Mouse (Mus musculus) mouse trophoblast stem cell (cell line): ENCODE results near the gene Cavin1.

Experiments
- in situ Hi-C, 2 experiments: fragments of 300-500 bp; cut with MseI, MboI; formaldehyde crosslinking; loops; 2 replicates in 1 of 2; 3 replicates in 1 of 2; pipeline ENCODE4 v1.15.1; 2025

The Cavin1 gene

DNA sequence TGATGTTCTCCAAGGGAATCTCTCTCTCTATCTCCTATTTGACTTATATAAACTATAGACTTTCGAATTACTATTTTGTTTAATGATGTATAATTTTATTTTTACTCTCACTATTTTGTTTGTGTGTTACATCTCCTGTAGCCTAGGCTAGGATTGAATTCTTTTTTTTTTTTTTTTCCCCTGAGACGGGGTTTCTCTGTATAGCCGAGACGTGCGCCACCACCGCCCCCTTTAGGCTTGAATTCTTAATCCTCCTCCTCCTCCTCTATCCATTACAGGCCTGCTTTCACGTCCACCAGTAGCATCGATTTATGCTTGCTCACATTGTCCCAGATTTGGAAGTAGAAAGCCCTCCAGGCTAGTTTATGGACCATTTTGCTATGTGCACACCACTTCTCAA, 11.4 kb upstream of the Cavin1 start:
- in situ Hi-C loops = loop anchor here (5.0 kb wide), 2 partner anchors 75 to 85 kb away; no protein-coding TSS in a partner anchor

GRCm38 (mm10) chr11:100981236-100981635, 10.5 kb upstream of the Cavin1 start:
- in situ Hi-C loops = loop anchor here (5.0 kb wide), 2 partner anchors 76 to 86 kb away; no protein-coding TSS in a partner anchor

- in situ Hi-C loops = loop anchor here (5.0 kb wide), 2 partner anchors 77 to 87 kb away; no protein-coding TSS in a partner anchor
Observed at GRCm38 (mm10) chr11:100980438-100980837, 9.8 kb upstream of the Cavin1 start.

GRCm38 (mm10) chr11:100979887-100980286, 9.2 kb upstream of the Cavin1 start:
- in situ Hi-C loops = loop anchor here (5.0 kb wide), 2 partner anchors 77 to 87 kb away; no protein-coding TSS in a partner anchor

- in situ Hi-C loops = no loop called here
Observed at GRCm38 (mm10) chr11:100975241-100975640, 4.6 kb upstream of the Cavin1 start.

DNA sequence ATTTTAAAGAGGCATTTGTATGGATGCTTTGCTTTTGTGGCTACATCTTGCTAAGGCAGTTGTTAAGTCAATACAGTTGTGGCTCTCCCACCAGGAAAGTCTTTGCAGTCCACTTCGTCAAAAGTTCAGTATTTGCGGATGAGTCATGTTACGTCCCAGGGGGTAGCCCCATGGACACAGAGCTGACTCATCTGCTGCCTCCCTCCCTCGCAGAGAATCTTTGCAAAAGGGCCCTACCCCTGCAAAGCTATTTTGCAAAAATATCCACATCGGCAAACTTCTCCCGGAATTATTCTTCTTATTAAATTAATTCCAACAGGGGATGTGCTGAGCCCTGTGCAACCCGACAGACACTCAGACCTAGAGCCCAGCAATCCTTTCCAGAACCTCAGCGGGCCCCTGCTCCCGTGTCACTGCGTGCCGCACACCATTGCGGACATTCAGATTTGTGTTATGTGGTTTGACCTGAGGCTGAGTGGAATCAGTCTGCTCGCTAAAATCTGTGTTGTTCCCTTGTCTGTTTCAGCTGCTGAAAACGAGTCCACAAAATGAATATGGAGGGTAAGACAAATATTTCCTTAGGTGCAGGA, 3.8 kb upstream of the Cavin1 start:
- in situ Hi-C loops = no loop called here

DNA sequence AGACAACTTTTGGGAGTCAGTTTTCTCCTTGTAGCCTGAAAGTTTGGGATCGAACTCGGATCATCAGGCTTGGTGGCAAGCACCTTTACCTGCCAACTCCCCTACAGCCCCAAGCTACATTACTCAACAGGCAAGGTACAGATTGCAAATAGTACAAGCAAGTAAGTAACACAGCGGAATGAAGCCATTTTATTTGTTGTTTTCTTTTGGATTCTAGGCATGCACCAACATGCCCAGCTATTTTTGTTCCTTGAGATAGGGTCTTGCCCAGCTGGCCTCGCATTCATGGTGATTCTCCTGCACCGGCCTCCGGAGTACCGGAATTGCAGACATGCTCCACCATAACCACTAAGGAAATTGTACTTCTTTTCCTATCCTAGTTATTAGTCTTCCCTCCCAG, 2.6 kb upstream of the Cavin1 start:
- in situ Hi-C loops = no loop called here

DNA sequence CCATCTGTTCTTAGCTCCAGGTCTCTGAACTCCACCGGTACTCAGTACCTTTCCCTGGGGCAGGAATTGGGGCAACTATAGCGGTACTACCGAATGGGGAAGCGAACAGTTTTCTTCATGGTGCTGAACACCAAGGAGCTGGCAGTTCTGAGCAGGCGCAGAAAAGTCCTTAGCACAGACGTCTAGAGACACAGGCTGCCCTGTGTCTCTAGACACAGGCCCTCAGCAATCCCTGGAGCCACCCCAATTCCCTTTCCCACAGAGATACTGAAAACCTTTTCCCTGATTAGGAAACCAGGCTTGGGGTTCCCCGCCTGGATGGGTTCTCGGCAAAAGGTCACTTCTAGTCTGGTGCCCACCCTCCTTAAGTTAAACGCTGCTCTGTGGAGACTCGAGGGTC, 768 bp upstream of the Cavin1 start:
- in situ Hi-C loops = no loop called here

DNA sequence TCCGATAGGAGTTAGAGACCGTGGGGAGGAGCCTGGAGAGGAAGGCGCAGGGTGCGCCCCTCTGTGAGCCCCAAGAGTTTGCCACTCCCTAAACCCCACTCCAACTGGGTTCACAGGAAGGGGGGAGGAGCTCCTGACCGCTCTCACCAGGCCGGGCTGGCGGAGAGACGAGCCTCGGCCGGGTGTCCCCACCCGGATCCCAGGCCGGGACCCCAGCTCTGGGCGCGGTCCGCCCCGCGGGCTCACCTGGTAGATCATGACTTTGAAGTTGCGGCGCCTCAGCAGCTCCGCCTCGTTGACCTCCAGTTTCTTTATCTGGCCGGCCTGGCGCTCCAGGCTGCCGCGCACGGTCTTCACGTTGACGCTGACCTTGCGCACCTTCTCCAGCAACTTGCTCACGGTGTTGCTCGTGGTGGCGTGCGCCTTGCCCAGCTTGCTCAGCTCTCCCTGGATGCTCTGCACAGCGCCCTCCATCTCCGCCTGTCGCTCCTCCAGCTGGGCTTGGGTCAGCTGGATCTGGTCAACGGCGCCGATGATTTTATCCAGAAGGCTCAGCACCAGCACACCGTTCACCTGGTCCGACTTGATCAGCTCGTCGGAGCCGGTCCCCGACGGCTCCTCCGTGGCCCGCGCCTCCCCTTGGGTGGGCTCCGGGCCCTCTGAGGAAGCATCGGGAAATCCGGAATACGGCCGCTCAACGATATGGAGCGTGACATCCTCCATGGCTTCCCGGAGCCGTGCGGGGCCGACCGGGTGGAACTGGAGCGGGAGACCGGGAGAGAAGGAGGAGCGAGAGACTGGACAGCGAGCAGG, 737 bp downstream of the Cavin1 start:
- in situ Hi-C loops = no loop called here

GRCm38 (mm10) chr11:100969189-100969743, 1.4 kb downstream of the Cavin1 start:
- in situ Hi-C loops = no loop called here

GRCm38 (mm10) chr11:100968501-100968900, 2.2 kb downstream of the Cavin1 start:
- in situ Hi-C loops = no loop called here

GRCm38 (mm10) chr11:100967881-100968420, 2.7 kb downstream of the Cavin1 start:
- in situ Hi-C loops = no loop called here

DNA sequence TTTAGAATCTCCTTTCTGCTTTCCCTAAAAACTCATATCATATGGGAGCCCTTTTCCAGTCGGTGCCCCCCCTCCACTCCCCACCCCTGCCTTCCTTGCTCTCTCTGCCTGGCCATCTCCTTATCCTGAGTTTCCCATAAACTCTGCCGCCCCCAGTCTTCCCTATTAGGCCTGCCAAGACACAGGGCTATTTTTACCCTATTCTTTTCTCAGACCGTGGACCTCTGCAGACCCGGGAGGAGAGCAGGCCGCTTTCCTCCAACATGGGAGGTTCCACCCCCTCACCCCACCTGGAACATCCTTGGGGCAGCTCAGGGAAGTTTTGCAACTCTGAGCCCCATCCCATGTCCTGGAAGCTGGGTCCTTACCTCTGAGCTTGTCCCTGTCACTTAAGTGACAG, 3.3 kb downstream of the Cavin1 start:
- in situ Hi-C loops = no loop called here

DNA sequence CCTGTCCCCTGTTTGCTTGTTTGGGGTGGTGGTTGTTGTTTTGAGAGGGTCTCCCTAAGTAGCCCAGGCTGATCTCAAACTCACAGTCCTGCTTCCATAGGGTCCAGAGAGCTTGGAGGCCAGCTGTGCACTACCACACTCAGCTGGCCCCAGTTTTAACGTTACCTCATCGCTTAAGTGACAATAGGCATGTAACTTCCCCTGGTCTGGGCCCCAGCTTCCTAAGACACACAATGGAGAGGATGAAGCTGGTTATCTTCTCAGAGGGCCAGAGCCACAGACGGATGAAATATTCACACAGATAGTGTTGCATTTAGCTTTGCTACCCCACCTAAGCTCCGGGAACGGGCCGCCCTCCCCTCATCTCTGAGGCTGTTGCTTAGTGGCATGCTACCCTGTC, 4.9 kb downstream of the Cavin1 start:
- in situ Hi-C loops = no loop called here

- in situ Hi-C loops = no loop called here
Observed at GRCm38 (mm10) chr11:100964901-100965542, 5.7 kb downstream of the Cavin1 start.

DNA sequence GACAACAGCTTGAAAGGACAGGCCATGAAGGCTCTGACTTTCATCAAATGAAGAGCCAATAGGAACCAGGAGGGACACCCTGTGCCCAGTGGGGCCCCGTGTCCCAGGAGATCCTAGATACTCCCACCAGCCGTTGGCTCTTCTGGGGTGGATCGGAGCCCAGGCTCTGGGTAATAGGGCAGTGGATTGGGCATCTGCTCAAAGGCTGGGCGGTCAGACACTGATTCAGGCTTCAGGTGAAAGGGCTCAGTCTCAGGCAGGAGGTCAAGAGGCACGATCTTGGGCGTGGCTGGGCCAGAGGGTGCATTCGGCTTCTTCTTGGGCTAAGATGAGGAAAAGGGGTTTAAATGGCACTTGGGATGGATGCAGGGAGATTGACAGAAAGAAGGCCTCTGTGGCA, 6.5 kb downstream of the Cavin1 start:
- in situ Hi-C loops = no loop called here

DNA sequence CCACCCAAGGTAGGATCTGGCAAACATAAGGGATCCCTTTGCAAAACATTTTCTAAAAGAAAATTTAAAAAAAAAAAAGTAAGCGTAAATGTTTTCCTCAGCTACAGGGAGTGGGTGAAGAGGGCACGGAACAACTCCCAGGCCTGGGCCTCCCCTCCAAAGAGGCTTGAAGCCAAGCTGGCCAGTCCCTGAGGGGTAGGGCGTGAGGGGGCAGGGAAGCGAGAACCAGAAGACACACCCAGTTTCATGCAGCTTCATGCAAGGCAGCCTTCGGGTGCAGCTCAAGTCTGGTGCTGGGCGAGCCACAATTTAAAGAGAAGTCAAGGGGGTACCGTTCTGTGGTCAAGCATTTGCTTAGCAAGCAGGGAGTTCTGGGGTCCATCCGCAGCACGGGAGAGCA, 7.0 kb downstream of the Cavin1 start:
- in situ Hi-C loops = no loop called here

- in situ Hi-C loops = no loop called here
Observed at GRCm38 (mm10) chr11:100962371-100962911, 8.2 kb downstream of the Cavin1 start.

DNA sequence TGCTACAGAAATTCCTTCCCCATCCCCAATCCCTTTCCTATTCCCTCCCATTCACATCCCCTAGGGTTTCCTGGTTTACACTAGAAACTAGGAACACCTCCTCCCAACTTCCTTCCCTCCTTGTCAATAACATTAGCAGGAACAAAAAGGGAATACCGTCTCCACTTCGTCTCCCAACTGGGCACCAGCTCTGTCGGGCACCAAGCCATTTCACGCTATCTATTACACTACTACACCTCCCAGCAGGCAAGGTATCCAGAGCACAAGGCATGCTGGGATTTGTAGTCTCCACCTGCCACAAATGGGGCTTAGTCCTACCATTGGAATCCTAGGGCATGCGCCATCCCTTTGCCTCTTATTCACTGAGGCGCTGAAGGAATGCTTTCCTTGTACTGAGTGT, 10.1 kb downstream of the Cavin1 start:
- in situ Hi-C loops = no loop called here

- in situ Hi-C loops = no loop called here
Observed at GRCm38 (mm10) chr11:100959826-100960225, 10.9 kb downstream of the Cavin1 start.

- in situ Hi-C loops = no loop called here
Observed at GRCm38 (mm10) chr11:100959464-100959810, 11.2 kb downstream of the Cavin1 start.
